Mouse (Mus musculus) heart, embryonic 12.5 days (tissue): ENCODE data around the gene Ugt1a2. TPM values are rescaled to one million over a fixed set of nuclear protein-coding genes. Genes with fewer than 3 reads are reported as not detected.

Experiments
- ATAC-seq: fragments of 200-750 bp; cut with Nextera tagmentation; 2 replicates; pipeline ENCODE4 v1.8.0; 2017; ENCODE audit warnings: moderate TSS enrichment, moderate library complexity; ENCODE audit not compliant: insufficient number of reproducible peaks, low FRiP score
- H3K27ac ChIP-seq: fragments of 300-500 bp; sonication (generic); 2 replicates; pipeline ENCODE4 v1.5.1; 2016; ENCODE audit warnings: mild to moderate bottlenecking, moderate library complexity; ENCODE audit not compliant: poor library complexity, severe bottlenecking
- H3K27me3 ChIP-seq: fragments of 300-500 bp; sonication (generic); replicated peaks from 2 replicates; pipeline ENCODE4 v1.6.1; 2016; ENCODE audit warnings: mild to moderate bottlenecking, moderate library complexity
- H3K36me3 ChIP-seq: fragments of 300-500 bp; sonication (generic); 2 replicates; pipeline ENCODE4 v1.6.1; 2016; ENCODE audit warnings: mild to moderate bottlenecking, moderate library complexity
- H3K4me1 ChIP-seq: fragments of 300-500 bp; sonication (generic); replicated peaks from 2 replicates; pipeline ENCODE4 v1.6.1; 2016; ENCODE audit warnings: mild to moderate bottlenecking
- H3K4me2 ChIP-seq: fragments of 300-500 bp; sonication (generic); 2 replicates; pipeline ENCODE4 v1.6.1; 2016; ENCODE audit warnings: mild to moderate bottlenecking, moderate library complexity
- H3K4me3 ChIP-seq: fragments of 300-500 bp; sonication (generic); 2 replicates; pipeline ENCODE4 v1.5.1; 2016; ENCODE audit warnings: mild to moderate bottlenecking
- H3K9ac ChIP-seq: fragments of 300-500 bp; sonication (generic); 2 replicates; pipeline ENCODE4 v1.6.1; 2016; ENCODE audit warnings: mild to moderate bottlenecking, moderate library complexity
- H3K9me3 ChIP-seq: fragments of 300-500 bp; sonication (generic); replicated peaks from 2 replicates; pipeline ENCODE4 v1.6.1; 2016; ENCODE audit warnings: mild to moderate bottlenecking, moderate library complexity
- WGBS: fragments of 180-500 bp; shearing (Covaris S2); methylation state at CpG from one replicate; pipeline ENCODE4 v1.1.7; 2016; 5-methylcytosine and 5-hydroxymethylcytosine counted together
- polyA plus RNA-seq: library from polyadenylated mRNA; unstranded; fragments of >200 nt; fragmentation: Nextera tagmentation; extraction: Ambion mirVana; gene quantifications from 2 replicates; pipeline ENCODE4 v1.2.1, GENCODE M21; 2016

Ugt1a2 gene
- polyA plus RNA-seq, 1 experiment from 2014 or later, result not detected

GRCm38 (mm10) chr1:88249596-88249995 lies 49.2 kb downstream of the Ugt1a2 start:
- Histone ChIP-seq H3K4me1 (no peaks in the 10 kb centered on the region), H3K36me3 (no peaks in the 10 kb centered on the region), H3K27me3 (no peaks in the 10 kb centered on the region), H3K9me3 (peaks cover 92% of the 10 kb centered on the region), H3K27ac (no peak overlapping the region), H3K9ac (no peak overlapping the region), H3K4me2 (no peak overlapping the region), H3K4me3 (no peak overlapping the region)
- 69% methylated on average over 7 of the region's 7 CpGs for WGBS
- ATAC-seq, result no peak

GRCm38 (mm10) chr1:88250023-88250422 lies 49.6 kb downstream of the Ugt1a2 start:
- H3K36me3 ChIP-seq, result no peaks in the 10 kb centered on the region
- no peaks in the 10 kb centered on the region for H3K27me3 ChIP-seq
- 75% methylated on average over 5 of the region's 5 CpGs for WGBS
- peaks cover 92% of the 10 kb centered on the region for H3K9me3 ChIP-seq
- no peak overlapping the region for H3K9ac ChIP-seq
- no peak for ATAC-seq
- no peaks in the 10 kb centered on the region for H3K4me1 ChIP-seq
- no peak overlapping the region for H3K4me3 ChIP-seq
- H3K4me2 ChIP-seq, result no peak overlapping the region
- no peak overlapping the region for H3K27ac ChIP-seq

GRCm38 (mm10) chr1:88253106-88253505 lies 52.7 kb downstream of the Ugt1a2 start:
- Histone ChIP-seq H3K4me2 (no peak overlapping the region), H3K27me3 (no peaks in the 10 kb centered on the region), H3K9me3 (peaks cover 91% of the 10 kb centered on the region), H3K36me3 (no peaks in the 10 kb centered on the region), H3K4me3 (no peak overlapping the region), H3K9ac (no peak overlapping the region), H3K4me1 (no peaks in the 10 kb centered on the region), H3K27ac (no peak overlapping the region)
- no peak for ATAC-seq
- 67% methylated on average over 8 of the region's 8 CpGs for WGBS

- H3K4me3 ChIP-seq, result no peak overlapping the region
- no peak overlapping the region for H3K4me2 ChIP-seq
- H3K4me1 ChIP-seq, result no peaks in the 10 kb centered on the region
- no peak for ATAC-seq
- H3K9ac ChIP-seq, result no peak overlapping the region
- 61% methylated on average over 6 of the region's 6 CpGs for WGBS
- no peaks in the 10 kb centered on the region for H3K27me3 ChIP-seq
- H3K9me3 ChIP-seq, result peaks cover 91% of the 10 kb centered on the region
- H3K27ac ChIP-seq, result no peak overlapping the region
- no peaks in the 10 kb centered on the region for H3K36me3 ChIP-seq
Measured at GRCm38 (mm10) chr1:88253540-88253939, 53.1 kb downstream of the Ugt1a2 start.

GRCm38 (mm10) chr1:88254793-88255465 lies 54.5 kb downstream of the Ugt1a2 start:
- Histone ChIP-seq H3K4me3 (no peak overlapping the region), H3K4me1 (peaks cover 8% of the 10 kb centered on the region), H3K27me3 (no peaks in the 10 kb centered on the region), H3K36me3 (peaks cover 4% of the 10 kb centered on the region), H3K9me3 (peaks cover 77% of the 10 kb centered on the region), H3K4me2 (no peak overlapping the region), H3K27ac (no peak overlapping the region), H3K9ac (no peak overlapping the region)
- WGBS, result 79% methylated on average over 12 of the region's 12 CpGs
- ATAC-seq, result no peak

- Histone ChIP-seq H3K4me2 (no peak overlapping the region), H3K9me3 (peaks cover 75% of the 10 kb centered on the region)
Measured at GRCm38 (mm10) chr1:88255466-88255857, 55.1 kb downstream of the Ugt1a2 start.

GRCm38 (mm10) chr1:88255989-88256754 lies 55.8 kb downstream of the Ugt1a2 start:
- H3K4me2 ChIP-seq, result no peak overlapping the region
- WGBS, result 75% methylated on average over 13 of the region's 13 CpGs
- no peak overlapping the region for H3K9ac ChIP-seq
- peaks cover 11% of the 10 kb centered on the region for H3K4me1 ChIP-seq
- H3K9me3 ChIP-seq, result peaks cover 68% of the 10 kb centered on the region
- H3K27ac ChIP-seq, result no peak overlapping the region
- peaks cover 17% of the 10 kb centered on the region for H3K36me3 ChIP-seq
- H3K4me3 ChIP-seq, result no peak overlapping the region
- ATAC-seq, result no peak
- H3K27me3 ChIP-seq, result no peaks in the 10 kb centered on the region

More at GRCm38 (mm10) chr1:88255466-88255857, 55.1 kb downstream of the Ugt1a2 start:
- WGBS, result 57% methylated on average over 2 of the region's 2 CpGs
- H3K27me3 ChIP-seq, result no peaks in the 10 kb centered on the region
- ATAC-seq, result no peak
- H3K9ac ChIP-seq, result no peak overlapping the region
- no peak overlapping the region for H3K27ac ChIP-seq
- H3K4me3 ChIP-seq, result no peak overlapping the region
- H3K36me3 ChIP-seq, result peaks cover 10% of the 10 kb centered on the region
- H3K4me1 ChIP-seq, result peaks cover 11% of the 10 kb centered on the region

- Histone ChIP-seq H3K4me2 (no peak overlapping the region), H3K4me1 (peaks cover 15% of the 10 kb centered on the region), H3K27me3 (no peaks in the 10 kb centered on the region), H3K9ac (no peak overlapping the region), H3K36me3 (peaks cover 26% of the 10 kb centered on the region), H3K9me3 (peaks cover 62% of the 10 kb centered on the region), H3K27ac (no peak overlapping the region), H3K4me3 (no peak overlapping the region)
- 72% methylated on average over 10 of the region's 10 CpGs for WGBS
- ATAC-seq, result no peak
Measured at GRCm38 (mm10) chr1:88256886-88257663, 56.7 kb downstream of the Ugt1a2 start.

- Histone ChIP-seq H3K36me3 (peaks cover 32% of the 10 kb centered on the region), H3K9me3 (peaks cover 56% of the 10 kb centered on the region), H3K4me1 (peaks cover 20% of the 10 kb centered on the region), H3K27me3 (no peaks in the 10 kb centered on the region), H3K4me3 (no peak overlapping the region), H3K27ac (no peak overlapping the region), H3K4me2 (no peak overlapping the region), H3K9ac (no peak overlapping the region)
- 74% methylated on average over 6 of the region's 6 CpGs for WGBS
- ATAC-seq, result no peak
Measured at GRCm38 (mm10) chr1:88257681-88258080, 57.3 kb downstream of the Ugt1a2 start.

- Histone ChIP-seq H3K4me3 (no peak overlapping the region), H3K9me3 (peaks cover 49% of the 10 kb centered on the region), H3K27ac (no peak overlapping the region), H3K27me3 (no peaks in the 10 kb centered on the region), H3K36me3 (peaks cover 39% of the 10 kb centered on the region), H3K9ac (no peak overlapping the region), H3K4me1 (peaks cover 24% of the 10 kb centered on the region), H3K4me2 (no peak overlapping the region)
- ATAC-seq, result no peak
- 68% methylated on average over 6 of the region's 6 CpGs for WGBS
Measured at GRCm38 (mm10) chr1:88258361-88258760, 58.0 kb downstream of the Ugt1a2 start.
